Mouse (Mus musculus): ENCODE results near the gene Mtmr12. TPM values are rescaled to one million over a fixed set of nuclear protein-coding genes. Genes with fewer than 3 reads are reported as not detected.
"Not testable (repeated sequence)": the region's sequence is repeated elsewhere in the genome, so short reads cannot be mapped to it uniquely, and the experiment has no call there.

Gene Mtmr12
- 16.1 and 17.2 TPM in 2 replicates for polyA plus RNA-seq (2015; fragmentation: Nextera tagmentation; extraction: Ambion mirVana)

- Histone ChIP-seq H3K4me1 (ENCODE audit: control insufficient read depth, insufficient read depth, low read length) (peaks cover 29% of the 10 kb centered on the region), H3K4me3 (replicated peaks; ENCODE audit: low read length) (peak within 1 kb of the TSS; percentile 88), H3K9me3 (replicated peaks; ENCODE audit: control insufficient read depth, low read length) (no peaks in the 10 kb centered on the region), H3K27me3 (ENCODE audit: control insufficient read depth, insufficient read depth, low read length) (no peaks in the 10 kb centered on the region), H3K27ac (ENCODE audit: low read length) (peak within 1 kb of the TSS; percentile 93), H3K4me2 (ENCODE audit: low read depth, low read length) (peak within 1 kb of the TSS; percentile 83), H3K9ac (ENCODE audit: low read length) (peak within 1 kb of the TSS; percentile 97), H3K36me3 (ENCODE audit: control insufficient read depth, insufficient read depth, low read length) (0 out of 2 replicates have a peak, but pooled peaks cover 3% of the 10 kb centered on the region)
- ATAC-seq (ENCODE audit: insufficient read depth, low FRiP score): peak; percentile 97
- under 1% methylated on average over 58 of the region's 58 CpGs for WGBS
These were observed at the start of gene Mtmr12 for GRCm38 (mm10) chr15:12204319-12205159. Mtmr12 (plus strand) TSS chr15:12205028.

- Histone ChIP-seq H3K9me3 (replicated peaks; ENCODE audit: control insufficient read depth, low read length) (no peaks in the 10 kb centered on the region), H3K4me2 (ENCODE audit: low read depth, low read length) (no peak overlapping the region), H3K27me3 (ENCODE audit: control insufficient read depth, insufficient read depth, low read length) (no peaks in the 10 kb centered on the region), H3K4me3 (replicated peaks; ENCODE audit: low read length) (no peak overlapping the region), H3K4me1 (ENCODE audit: control insufficient read depth, insufficient read depth, low read length) (no peaks in the 10 kb centered on the region), H3K36me3 (ENCODE audit: control insufficient read depth, insufficient read depth, low read length) (peaks cover 27% of the 10 kb centered on the region; the same call in 1 of the 2 replicates), H3K9ac (ENCODE audit: low read length) (no peak overlapping the region), H3K27ac (ENCODE audit: low read length) (no peak overlapping the region)
- 84% methylated on average over 5 of the region's 5 CpGs for WGBS
- ATAC-seq (ENCODE audit: insufficient read depth, low FRiP score): no peak
These were observed 26.7 kb upstream of the Mtmr12 start for GRCm38 (mm10) chr15:12178126-12178525.

GRCm38 (mm10) chr15:12181181-12181805 lies 23.5 kb upstream of the Mtmr12 start:
- 88% methylated on average over 13 of the region's 13 CpGs for WGBS
- not testable (repeated sequence) for H3K9ac ChIP-seq (ENCODE audit: low read length); H3K4me3 ChIP-seq (replicated peaks; ENCODE audit: low read length); H3K4me1 ChIP-seq (ENCODE audit: control insufficient read depth, insufficient read depth, low read length); H3K27ac ChIP-seq (ENCODE audit: low read length); H3K9me3 ChIP-seq (replicated peaks; ENCODE audit: control insufficient read depth, low read length); ATAC-seq (ENCODE audit: insufficient read depth, low FRiP score); H3K27me3 ChIP-seq (ENCODE audit: control insufficient read depth, insufficient read depth, low read length); H3K4me2 ChIP-seq (ENCODE audit: low read depth, low read length)
- peaks cover 15% of the 10 kb centered on the region; the same call in 1 of the 2 replicates for H3K36me3 ChIP-seq (ENCODE audit: control insufficient read depth, insufficient read depth, low read length)

GRCm38 (mm10) chr15:12193880-12194816 lies 10.7 kb upstream of the Mtmr12 start:
- WGBS: 19% methylated on average over 25 of the region's 25 CpGs
- no peaks in the 10 kb centered on the region for H3K27me3 ChIP-seq (ENCODE audit: control insufficient read depth, insufficient read depth, low read length)
- H3K27ac ChIP-seq (ENCODE audit: low read length): peak overlapping the region; percentile 94
- H3K36me3 ChIP-seq (ENCODE audit: control insufficient read depth, insufficient read depth, low read length): 0 out of 2 replicates have a peak, but pooled peaks cover 4% of the 10 kb centered on the region
- peak; percentile 74 for ATAC-seq (ENCODE audit: insufficient read depth, low FRiP score)
- peak overlapping the region; percentile 49 for H3K4me2 ChIP-seq (ENCODE audit: low read depth, low read length)
- H3K4me3 ChIP-seq (replicated peaks; ENCODE audit: low read length): peak overlapping the region; percentile 20
- H3K9me3 ChIP-seq (replicated peaks; ENCODE audit: control insufficient read depth, low read length): no peaks in the 10 kb centered on the region
- peaks cover 20% of the 10 kb centered on the region for H3K4me1 ChIP-seq (ENCODE audit: control insufficient read depth, insufficient read depth, low read length)
- peak overlapping the region; percentile 61 for H3K9ac ChIP-seq (ENCODE audit: low read length)

- H3K4me3 ChIP-seq (replicated peaks; ENCODE audit: low read length): peak overlapping the region; percentile 20
- peak overlapping the region; percentile 61 for H3K9ac ChIP-seq (ENCODE audit: low read length)
- H3K27ac ChIP-seq (ENCODE audit: low read length): peak overlapping the region; percentile 94
- no peaks in the 10 kb centered on the region for H3K27me3 ChIP-seq (ENCODE audit: control insufficient read depth, insufficient read depth, low read length)
- no peaks in the 10 kb centered on the region for H3K9me3 ChIP-seq (replicated peaks; ENCODE audit: control insufficient read depth, low read length)
- peak overlapping the region; percentile 49 for H3K4me2 ChIP-seq (ENCODE audit: low read depth, low read length)
- 37% methylated on average over 20 of the region's 20 CpGs for WGBS
- peaks cover 20% of the 10 kb centered on the region for H3K4me1 ChIP-seq (ENCODE audit: control insufficient read depth, insufficient read depth, low read length)
- 0 out of 2 replicates have a peak, but pooled peaks cover 4% of the 10 kb centered on the region for H3K36me3 ChIP-seq (ENCODE audit: control insufficient read depth, insufficient read depth, low read length)
- ATAC-seq (ENCODE audit: insufficient read depth, low FRiP score): no peak
These were observed 9.8 kb upstream of the Mtmr12 start for GRCm38 (mm10) chr15:12194817-12195735.

GRCm38 (mm10) chr15:12195966-12196365 lies 8.9 kb upstream of the Mtmr12 start:
- Histone ChIP-seq H3K4me3 (replicated peaks; ENCODE audit: low read length) (no peak overlapping the region), H3K27ac (ENCODE audit: low read length) (no peak overlapping the region), H3K27me3 (ENCODE audit: control insufficient read depth, insufficient read depth, low read length) (no peaks in the 10 kb centered on the region), H3K4me2 (ENCODE audit: low read depth, low read length) (no peak overlapping the region), H3K9me3 (replicated peaks; ENCODE audit: control insufficient read depth, low read length) (no peaks in the 10 kb centered on the region), H3K9ac (ENCODE audit: low read length) (no peak overlapping the region), H3K36me3 (ENCODE audit: control insufficient read depth, insufficient read depth, low read length) (no peaks in the 10 kb centered on the region), H3K4me1 (ENCODE audit: control insufficient read depth, insufficient read depth, low read length) (peaks cover 20% of the 10 kb centered on the region)
- 86% methylated on average over 6 of the region's 6 CpGs for WGBS
- ATAC-seq (ENCODE audit: insufficient read depth, low FRiP score): no peak

GRCm38 (mm10) chr15:12196410-12197191 lies 8.2 kb upstream of the Mtmr12 start:
- Histone ChIP-seq H3K27ac (ENCODE audit: low read length) (no peak overlapping the region), H3K4me1 (ENCODE audit: control insufficient read depth, insufficient read depth, low read length) (peaks cover 20% of the 10 kb centered on the region), H3K9ac (ENCODE audit: low read length) (peak overlapping the region; percentile 29; the same call in 1 of the 2 replicates), H3K36me3 (ENCODE audit: control insufficient read depth, insufficient read depth, low read length) (no peaks in the 10 kb centered on the region), H3K27me3 (ENCODE audit: control insufficient read depth, insufficient read depth, low read length) (no peaks in the 10 kb centered on the region), H3K4me2 (ENCODE audit: low read depth, low read length) (peak overlapping the region; percentile 40), H3K9me3 (replicated peaks; ENCODE audit: control insufficient read depth, low read length) (no peaks in the 10 kb centered on the region), H3K4me3 (replicated peaks; ENCODE audit: low read length) (no peak overlapping the region)
- WGBS: 30% methylated on average over 22 of the region's 22 CpGs
- peak; percentile 54 for ATAC-seq (ENCODE audit: insufficient read depth, low FRiP score)

Measured in stomach, embryonic 16.5 days (tissue).